ENCODE assay signal across 21 mouse cellular contexts in genomic region chr5:128781621-128782020, GRCm38 (mm10).
DNase-seq lines count a peak whose midpoint lies in the region; ATAC-seq and TF ChIP-seq lines count a peak whose summit lies in the region.
"Had no signal": no experiment of that assay in that cellular context is flagged by ENCODE, and none has a peak within 500 bp of the region (broad histone marks: within the 10 kb centered on the region; RNA-seq: fewer than 3 reads in every experiment).

No protein-coding gene starts in this region.

- in situ Hi-C loops in ES-E14 (cut with MboI; ENCODE audit: low sequenced_read_pairs in 2 of 2, unreplicated experiment in 2 of 2), result no loop called here

- H3K27ac ChIP-seq in kidney, embryonic 15.5 days, result no peak overlapping the region
- H3K27ac ChIP-seq in midbrain, embryonic 10.5 days (replicated peaks), result no peak overlapping the region
- no peak overlapping the region for H3K27ac ChIP-seq in midbrain, embryonic 16.5 days (ENCODE audit: low read length)
- H3K27ac ChIP-seq in ES-E14 (ENCODE audit: insufficient read depth, low read depth, low read length, poor library complexity, severe bottlenecking), result no peak overlapping the region
- H3K27ac ChIP-seq in embryonic facial prominence, embryonic 10.5 days (replicated peaks), result no peak overlapping the region
- H3K27ac ChIP-seq: forebrain, embryonic 13.5 days; heart, adult 2 months; heart, embryonic 15.5 days; hindbrain, embryonic 14.5 days had no signal

- 0 out of 2 replicates have a peak, but pooled peaks cover 4% of the 10 kb centered on the region for H3K4me1 ChIP-seq in kidney, embryonic 15.5 days
- H3K4me1 ChIP-seq in midbrain, embryonic 10.5 days, result peaks cover 27% of the 10 kb centered on the region
- no peaks in the 10 kb centered on the region for H3K4me1 ChIP-seq in midbrain, embryonic 16.5 days (ENCODE audit: control insufficient read depth, insufficient read depth, low read length)
- H3K4me1 ChIP-seq in ES-E14 (ENCODE audit: control insufficient read depth in 2 of 2, insufficient read depth in 2 of 2, low read length in 2 of 2, poor library complexity in 1 of 2), result peaks cover 0 to 4% of the 10 kb centered on the region in 2 experiments; a peak in 1 of 4 replicates
- H3K4me1 ChIP-seq in embryonic facial prominence, embryonic 10.5 days, result peaks cover 13% of the 10 kb centered on the region
- H3K4me1 ChIP-seq: heart, embryonic 15.5 days had no signal

- no peaks in the 10 kb centered on the region for H3K36me3 ChIP-seq in kidney, embryonic 15.5 days
- no peaks in the 10 kb centered on the region for H3K36me3 ChIP-seq in midbrain, embryonic 10.5 days
- H3K36me3 ChIP-seq in midbrain, embryonic 16.5 days (ENCODE audit: control insufficient read depth, insufficient read depth, low read length), result peaks cover 9% of the 10 kb centered on the region
- no peaks in the 10 kb centered on the region for H3K36me3 ChIP-seq in ES-E14 (ENCODE audit: control insufficient read depth, insufficient read depth, low read length, poor library complexity, severe bottlenecking)
- no peaks in the 10 kb centered on the region for H3K36me3 ChIP-seq in embryonic facial prominence, embryonic 10.5 days (replicated peaks)
- H3K36me3 ChIP-seq: heart, embryonic 15.5 days had no signal

- ATAC-seq in kidney, embryonic 15.5 days (replicated peaks; ENCODE audit: low FRiP score), result no peak
- no peak for ATAC-seq in midbrain, embryonic 16.5 days
- ATAC-seq: forebrain, embryonic 13.5 days; forebrain, postnatal 0 days; Patski had no signal

- H3K4me3 ChIP-seq in kidney, embryonic 15.5 days (replicated peaks), result no peak overlapping the region; the same call in 1 of the 2 replicates
- 0 out of 2 replicates have a peak overlapping the region, but pooled peaks have one; percentile 4 for H3K4me3 ChIP-seq in midbrain, embryonic 10.5 days
- no peak overlapping the region for H3K4me3 ChIP-seq in midbrain, embryonic 16.5 days (ENCODE audit: low read depth, low read length)
- peak overlapping the region; percentile 52 to 54; a peak in 3 of 4 replicates for H3K4me3 ChIP-seq in ES-E14 (ENCODE audit: insufficient read depth in 1 of 2, low read depth in 1 of 2, low read length in 2 of 2, poor library complexity in 1 of 2, severe bottlenecking in 1 of 2)
- 0 out of 2 replicates have a peak overlapping the region, but pooled peaks have one; percentile 11 for H3K4me3 ChIP-seq in embryonic facial prominence, embryonic 10.5 days
- H3K4me3 ChIP-seq: forebrain, embryonic 13.5 days; heart, adult 2 months; heart, embryonic 15.5 days had no signal

- no peaks in the 10 kb centered on the region for H3K27me3 ChIP-seq in kidney, embryonic 15.5 days
- H3K27me3 ChIP-seq in midbrain, embryonic 10.5 days (ENCODE audit: low read depth, poor library complexity, severe bottlenecking), result no peaks in the 10 kb centered on the region
- H3K27me3 ChIP-seq in midbrain, embryonic 16.5 days (ENCODE audit: control insufficient read depth, insufficient read depth, low read depth, low read length), result no peaks in the 10 kb centered on the region
- H3K27me3 ChIP-seq in embryonic facial prominence, embryonic 10.5 days (replicated peaks; ENCODE audit: low read depth, poor library complexity, severe bottlenecking), result 0 out of 2 replicates have a peak, but pooled peaks cover 5% of the 10 kb centered on the region
- H3K27me3 ChIP-seq: forebrain, embryonic 13.5 days; heart, embryonic 15.5 days; Patski had no signal

- no peak for DNase-seq in kidney, postnatal 25 days
- no peak for DNase-seq in midbrain, embryonic 10.5 days (ENCODE audit: low spot score)
- no peak for DNase-seq in ES-E14 (ENCODE audit: low read depth, low spot score)
- DNase-seq in embryonic facial prominence, embryonic 10.5 days (ENCODE audit: low spot score), result no peak
- DNase-seq in ovary, postnatal 10 days (ENCODE audit: low spot score), result no peak
- DNase-seq in spleen, postnatal 10 days (ENCODE audit: low spot score in 2 of 2), result no peak
- DNase-seq: adrenal gland, adult 8-10 months; cerebellum, adult 11 months; cerebellum, adult 9-10 months; cerebellum, postnatal 36 days; forebrain, postnatal 0 days; gastrocnemius, postnatal 14 days; heart, adult 2 months; heart, postnatal 14 days had no signal

- H3K4me2 ChIP-seq in kidney, embryonic 15.5 days, result peak overlapping the region; percentile 27
- H3K4me2 ChIP-seq in midbrain, embryonic 16.5 days (ENCODE audit: low read length), result no peak overlapping the region
- H3K4me2 ChIP-seq: forebrain, embryonic 13.5 days; heart, embryonic 11.5 days; heart, embryonic 15.5 days; hindbrain, embryonic 14.5 days had no signal

- no peak overlapping the region for H3K9ac ChIP-seq in kidney, embryonic 15.5 days
- no peak overlapping the region for H3K9ac ChIP-seq in midbrain, embryonic 16.5 days (ENCODE audit: low read depth, low read length)
- H3K9ac ChIP-seq in ES-E14 (ENCODE audit: insufficient read depth, low read depth, low read length, poor library complexity, severe bottlenecking), result peak overlapping the region; percentile 35
- H3K9ac ChIP-seq: forebrain, embryonic 13.5 days; forebrain, postnatal 0 days; heart, embryonic 15.5 days; hindbrain, embryonic 14.5 days had no signal

- 63% methylated on average over 22 of the region's 22 CpGs for WGBS in kidney, embryonic 15.5 days
- WGBS in midbrain, embryonic 10.5 days, result 67% methylated on average over 22 of the region's 22 CpGs
- 71% methylated on average over 22 of the region's 22 CpGs for WGBS in midbrain, embryonic 16.5 days
- WGBS in embryonic facial prominence, embryonic 10.5 days, result 70% methylated on average over 22 of the region's 22 CpGs

- H3K9me3 ChIP-seq in kidney, embryonic 15.5 days (replicated peaks), result no peaks in the 10 kb centered on the region
- H3K9me3 ChIP-seq in midbrain, embryonic 10.5 days (replicated peaks), result no peaks in the 10 kb centered on the region
- H3K9me3 ChIP-seq in midbrain, embryonic 16.5 days (replicated peaks; ENCODE audit: control insufficient read depth, low read length, poor library complexity, severe bottlenecking), result no peaks in the 10 kb centered on the region
- no peaks in the 10 kb centered on the region for H3K9me3 ChIP-seq in ES-E14 (ENCODE audit: control insufficient read depth, insufficient read depth, low read depth, low read length)
- H3K9me3 ChIP-seq in embryonic facial prominence, embryonic 10.5 days, result no peaks in the 10 kb centered on the region
- H3K9me3 ChIP-seq: forebrain, embryonic 13.5 days; heart, embryonic 15.5 days had no signal

TF ChIP-seq in ES-E14, 5 proteins besides CTCF, POLR2A, EP300 and RAD21:
- no peak for TF ChIP-seq ZC3H11A (IDR thresholded peaks at IDR 0.05; ENCODE audit: borderline replicate concordance, low read depth, low read length)
- TF ChIP-seq MAFK (IDR thresholded peaks at IDR 0.05; ENCODE audit: insufficient read depth, low read depth, low read length), result no peak
- TF ChIP-seq HCFC1 (IDR thresholded peaks at IDR 0.05; ENCODE audit: borderline replicate concordance, insufficient read depth, low read length), result no peak
- no peak for TF ChIP-seq ZNF384 (IDR thresholded peaks at IDR 0.05; ENCODE audit: low read depth, low read length)
- TF ChIP-seq CHD2 (IDR thresholded peaks at IDR 0.05; ENCODE audit: low read depth, low read length), result no peak

Comparison
In these comparisons a context has a peak if more than half of its experiments do, and no peak if none do; other contexts are left out.
1. H3K4me3 ChIP-seq: peak in midbrain, embryonic 10.5 days (single experiment), ES-E14 (2 of 2) and embryonic facial prominence, embryonic 10.5 days (single experiment); none in kidney, embryonic 15.5 days (single experiment) and midbrain, embryonic 16.5 days (single experiment).